Mouse (Mus musculus) thymus, adult 2 months (tissue): Measurements from ENCODE around the gene Acvr1b.

Experiments
- CTCF ChIP-seq: fragments of 200-500 bp; IDR thresholded peaks from 2 replicates; pipeline ENCODE4 v1.5.1; 2012; ENCODE audit warnings: mild to moderate bottlenecking, control low read depth, low read length, moderate library complexity, borderline replicate concordance; ENCODE audit not compliant: control insufficient read depth, poor library complexity, insufficient read depth; ENCODE audit errors: extremely low read depth
- POLR2A ChIP-seq: fragments of 200-500 bp; IDR thresholded peaks from 2 replicates; pipeline ENCODE4 v1.6.1; 2012; ENCODE audit warnings: mild to moderate bottlenecking, low read length, control low read depth, moderate library complexity; ENCODE audit not compliant: control insufficient read depth, poor library complexity, insufficient read depth; ENCODE audit errors: extremely low read depth

- TF ChIP-seq CTCF (no peak), POLR2A (no peak)
Observed at GRCm38 (mm10) chr15:101255842-101256462, 82.1 kb downstream of the Acvr1b start.
